Mouse (Mus musculus) granulocyte monocyte progenitor cell, adult 5-6 weeks (primary cell): Measurements from ENCODE around the gene Krt1. TPM values are rescaled to one million over a fixed set of nuclear protein-coding genes. Genes with fewer than 3 reads are reported as not detected.
A peak's percentile ranks its signal among the peaks of the same experiment; 100 is the strongest.

Experiments
- ATAC-seq: replicated peaks from 2 replicates; pipeline ENCODE4 v1.8.0; 2016; ENCODE audit warnings: mild to moderate bottlenecking, moderate TSS enrichment, inconsistent platforms; ENCODE audit not compliant: poor library complexity, severe bottlenecking
- total RNA-seq, 2 experiments: library from RNA; stranded (forward) in 1 of 2; stranded (reverse) in 1 of 2; fragments of 200-712, 200-1000 nt in 1 of 2; fragments of >200 nt in 1 of 2; fragmentation: Nextera tagmentation in 1 of 2; gene quantifications; 2 replicates each; pipeline ENCODE4 v1.2.3; 2014 to 2017

Krt1 gene
- not detected in 2 replicates for total RNA-seq (2014; fragmentation: Nextera tagmentation)
- not detected in 2 replicates for total RNA-seq (2017)

DNA sequence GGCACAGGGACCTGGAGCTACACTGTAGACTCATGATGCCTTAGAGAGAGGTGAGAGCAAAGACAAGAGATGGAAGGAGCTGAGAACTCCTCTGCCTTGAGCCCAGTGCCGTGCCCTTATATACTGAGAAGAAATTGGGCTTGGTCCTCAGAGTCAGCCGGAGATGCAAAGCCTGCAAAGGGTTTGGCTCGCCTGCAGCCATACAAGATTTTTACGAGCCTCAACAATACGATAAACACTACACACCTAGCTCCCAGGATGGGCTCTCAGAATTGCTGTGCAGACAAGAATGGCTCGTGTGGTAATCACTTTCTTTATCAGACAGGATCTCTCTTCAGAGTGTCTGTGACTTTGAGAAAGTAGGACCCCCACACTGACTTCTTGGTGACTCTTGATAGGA is at the start of gene Krt1:
Gene Krt1, minus strand, starts transcription at position 101 of the 400 bp plus-strand sequence.
- no peak for ATAC-seq

DNA sequence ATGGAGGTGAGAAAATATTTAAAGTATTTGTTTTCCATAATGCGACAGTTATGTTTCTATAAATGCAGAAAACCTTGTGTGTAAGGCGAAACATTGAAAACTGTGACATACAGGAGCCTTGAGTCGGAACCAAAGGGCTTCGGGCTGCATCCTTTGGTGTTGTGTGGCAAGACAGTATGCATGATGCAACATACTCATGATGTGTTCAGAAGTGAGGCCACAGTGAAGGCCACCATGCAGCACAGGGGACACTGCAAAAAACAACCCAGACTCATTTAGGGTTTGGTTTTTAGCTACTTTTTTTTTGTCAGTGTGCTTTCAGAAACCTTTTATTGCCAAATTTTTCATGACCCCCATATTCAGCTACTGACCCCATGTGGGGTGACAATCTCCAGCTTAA is 44.6 kb upstream of the Krt1 start:
- no peak for ATAC-seq

DNA sequence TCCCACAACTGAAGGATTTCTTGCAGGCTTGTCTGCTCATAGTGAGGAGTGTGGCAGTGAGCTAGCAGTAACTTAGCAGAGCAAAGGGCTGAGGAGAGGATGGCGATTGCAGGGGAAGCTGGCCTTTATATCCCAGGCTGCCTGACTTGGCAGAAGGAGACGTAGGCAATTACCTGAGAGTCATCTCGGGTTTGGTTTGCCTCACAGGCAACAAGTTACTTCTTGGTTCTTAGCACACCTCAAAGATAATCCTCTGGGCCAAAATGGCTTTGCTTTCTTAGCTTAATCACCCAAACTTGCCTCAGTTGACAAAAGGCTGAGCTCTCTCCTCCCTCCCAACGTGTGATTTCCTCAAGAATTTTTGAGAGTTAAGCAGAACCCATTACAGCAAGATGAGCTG is 42.2 kb upstream of the Krt1 start, which contains the start of gene Krt76:
Gene Krt76, minus strand, starts transcription at position 101 of the 400 bp plus-strand sequence.
- no peak for ATAC-seq

DNA sequence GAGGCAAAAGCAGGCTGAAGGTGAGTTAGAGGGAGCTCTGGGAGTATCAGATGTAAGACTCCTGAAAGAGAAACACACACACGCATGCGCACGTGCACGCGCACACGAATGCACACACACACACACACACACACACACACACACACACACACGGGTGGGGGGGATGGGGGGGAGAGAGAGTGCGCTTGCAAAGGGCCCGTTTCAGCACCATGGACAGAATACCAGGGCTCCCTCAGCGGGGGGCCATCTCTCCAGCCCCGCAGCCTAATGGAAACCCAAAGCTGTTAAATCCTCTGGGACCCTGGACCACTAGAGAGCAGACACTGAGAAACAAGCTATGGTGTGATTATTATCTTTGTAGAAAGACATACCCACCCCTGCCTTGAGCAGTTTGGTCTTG is 29.2 kb upstream of the Krt1 start:
- no peak for ATAC-seq

DNA sequence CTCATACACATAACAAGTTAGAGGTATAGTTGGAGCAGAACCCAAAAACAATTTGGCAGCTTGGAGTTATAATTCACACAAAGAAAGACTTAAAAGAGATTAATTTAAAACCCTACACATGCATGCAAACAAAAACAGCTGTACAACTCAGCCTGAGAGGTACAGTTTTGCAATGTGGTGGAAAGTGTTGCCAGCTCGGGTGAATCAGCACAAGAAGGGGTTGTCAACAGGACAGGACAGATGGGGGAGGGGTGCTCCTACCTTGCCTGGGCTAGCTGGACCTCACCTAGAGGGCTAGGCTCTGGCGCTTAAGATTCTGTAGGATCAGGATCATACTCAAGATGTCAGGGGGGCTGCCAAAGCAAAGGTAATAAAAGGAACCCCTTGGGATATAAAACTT is 27.4 kb upstream of the Krt1 start:
- no peak for ATAC-seq

DNA sequence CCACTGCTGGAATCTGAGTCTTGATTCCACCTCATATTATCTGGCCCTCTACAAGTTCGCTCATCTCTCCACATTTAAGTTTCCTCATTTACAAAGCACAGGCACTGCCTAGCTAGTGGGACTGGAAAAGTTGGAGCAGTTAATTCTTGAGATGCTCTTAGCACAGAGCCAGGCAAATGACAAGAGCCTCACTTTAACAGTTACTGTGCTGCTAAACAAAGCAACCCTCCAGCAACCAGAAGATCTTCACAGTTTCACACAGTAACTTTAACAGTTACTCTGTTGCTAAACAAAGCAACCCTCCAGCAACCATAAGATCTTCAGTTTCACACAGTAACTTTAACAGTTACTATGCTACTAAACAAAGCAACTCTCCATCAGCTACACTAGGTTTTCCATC is 23.8 kb upstream of the Krt1 start:
- ATAC-seq = no peak

DNA sequence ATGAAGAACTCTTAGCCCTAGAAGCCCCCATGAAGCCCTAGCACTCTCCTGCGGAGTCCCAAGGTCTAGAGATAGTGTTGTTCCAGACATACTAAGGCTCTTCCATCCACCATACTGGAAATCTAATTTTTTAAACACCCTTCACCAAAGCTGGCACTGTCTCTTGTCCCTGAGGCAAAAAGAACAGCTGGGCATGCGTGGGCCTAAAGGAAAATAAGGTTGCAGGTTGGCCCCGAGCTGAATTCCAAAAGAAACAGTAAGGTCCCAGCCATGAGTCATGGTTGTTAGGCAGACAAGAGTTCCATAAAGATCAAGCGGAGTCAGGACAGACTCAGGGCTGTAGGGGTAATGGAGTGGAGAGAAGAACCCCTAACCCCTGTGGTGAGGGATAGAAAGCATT is 22.6 kb upstream of the Krt1 start:
- no peak for ATAC-seq

DNA sequence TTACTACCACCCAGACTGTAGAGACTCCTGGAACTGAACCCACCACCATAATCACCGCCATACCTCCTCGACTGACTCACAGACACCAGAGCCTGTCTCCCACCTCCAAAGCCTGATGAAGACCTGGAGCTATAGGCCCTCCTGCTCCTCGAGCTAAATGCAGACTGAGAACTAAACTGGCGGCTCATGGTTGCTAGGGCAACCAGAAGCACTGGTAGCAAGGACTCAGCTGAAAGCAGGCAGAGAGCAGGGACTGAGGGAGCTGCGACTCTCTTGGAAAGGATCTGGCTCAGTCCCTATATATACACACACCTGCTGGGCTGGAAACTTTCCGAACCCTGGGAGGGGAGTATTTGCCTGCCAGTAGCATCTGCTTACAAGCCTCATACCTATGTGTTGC is 18.8 kb upstream of the Krt1 start, which contains the start of gene Krt77:
Gene Krt77, minus strand, starts transcription at position 275 of the 400 bp plus-strand sequence.
- ATAC-seq = no peak

DNA sequence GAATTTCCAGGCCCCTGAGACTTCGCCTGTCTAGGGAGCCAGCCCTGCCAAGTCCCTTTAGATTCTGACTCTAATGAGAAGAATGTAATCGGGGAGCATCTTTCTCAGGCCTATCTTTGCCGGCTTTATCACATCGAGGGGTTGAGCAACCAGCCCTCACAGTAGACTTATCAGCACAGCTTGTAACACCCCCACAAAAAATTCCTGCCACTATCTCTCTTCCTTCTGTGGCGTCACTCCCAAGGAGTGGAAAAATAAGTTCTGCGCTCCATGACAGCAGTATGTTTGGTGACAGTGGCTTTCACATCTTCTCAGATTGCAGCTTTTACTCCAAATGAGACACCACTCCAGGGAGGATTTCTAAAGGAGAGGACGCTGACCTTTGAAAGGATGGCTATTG is 16.2 kb upstream of the Krt1 start:
- ATAC-seq = no peak

DNA sequence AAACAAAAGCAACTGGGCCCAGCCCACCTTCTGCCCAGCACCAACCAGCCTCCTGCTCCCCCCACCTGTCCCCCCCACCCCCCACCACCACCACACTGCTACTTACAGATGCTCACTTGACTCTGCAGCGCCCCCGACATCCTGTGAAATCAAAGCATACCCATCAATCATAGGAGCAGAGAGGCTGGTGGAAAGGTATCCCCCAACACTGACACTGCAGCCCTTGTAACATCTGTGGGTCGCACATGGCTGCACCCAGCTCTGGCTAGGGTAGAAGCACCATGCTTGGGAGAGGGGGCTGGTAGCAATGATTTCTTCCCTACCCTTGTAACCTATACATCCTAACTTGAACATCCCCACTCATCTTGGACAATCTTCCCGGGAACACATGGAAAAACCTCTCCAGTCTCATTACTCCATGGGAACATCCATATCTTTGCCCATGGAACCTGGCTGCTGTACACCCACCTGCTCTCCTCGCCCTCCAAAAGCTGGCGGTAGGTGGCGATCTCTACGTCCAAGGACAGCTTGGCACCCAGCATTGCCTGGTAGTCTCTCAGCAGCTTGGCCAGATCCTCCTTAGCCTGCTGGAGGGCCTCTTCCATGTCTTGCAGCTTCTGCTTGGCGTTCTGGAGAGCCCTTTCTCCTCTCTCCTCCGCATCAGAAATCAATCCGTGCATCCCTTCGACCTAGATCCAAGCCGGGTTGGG is 10.0 kb upstream of the Krt1 start:
- ATAC-seq = no peak

DNA sequence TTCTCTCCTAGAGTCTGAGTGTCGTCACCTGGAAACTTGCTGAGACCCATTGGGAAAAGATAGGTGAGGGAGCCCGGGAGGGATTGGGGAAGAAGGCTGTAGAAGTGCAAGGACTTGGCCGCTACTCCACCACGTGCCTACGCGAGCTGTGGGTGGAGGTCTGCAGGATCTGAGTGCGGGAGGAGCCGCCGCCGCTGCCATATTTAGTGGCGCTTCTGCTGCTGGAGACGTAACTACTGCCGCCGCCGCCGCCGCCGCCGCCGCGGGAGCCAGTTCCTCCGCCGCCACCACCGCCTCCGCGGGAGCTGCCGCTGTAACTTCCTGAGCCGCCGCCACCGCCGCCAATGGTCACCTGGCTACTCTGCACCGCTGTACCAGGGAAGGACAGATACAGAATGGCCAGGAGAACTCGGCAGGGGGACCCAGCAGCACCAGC is 9.2 kb upstream of the Krt1 start:
- peak; percentile 69 for ATAC-seq

DNA sequence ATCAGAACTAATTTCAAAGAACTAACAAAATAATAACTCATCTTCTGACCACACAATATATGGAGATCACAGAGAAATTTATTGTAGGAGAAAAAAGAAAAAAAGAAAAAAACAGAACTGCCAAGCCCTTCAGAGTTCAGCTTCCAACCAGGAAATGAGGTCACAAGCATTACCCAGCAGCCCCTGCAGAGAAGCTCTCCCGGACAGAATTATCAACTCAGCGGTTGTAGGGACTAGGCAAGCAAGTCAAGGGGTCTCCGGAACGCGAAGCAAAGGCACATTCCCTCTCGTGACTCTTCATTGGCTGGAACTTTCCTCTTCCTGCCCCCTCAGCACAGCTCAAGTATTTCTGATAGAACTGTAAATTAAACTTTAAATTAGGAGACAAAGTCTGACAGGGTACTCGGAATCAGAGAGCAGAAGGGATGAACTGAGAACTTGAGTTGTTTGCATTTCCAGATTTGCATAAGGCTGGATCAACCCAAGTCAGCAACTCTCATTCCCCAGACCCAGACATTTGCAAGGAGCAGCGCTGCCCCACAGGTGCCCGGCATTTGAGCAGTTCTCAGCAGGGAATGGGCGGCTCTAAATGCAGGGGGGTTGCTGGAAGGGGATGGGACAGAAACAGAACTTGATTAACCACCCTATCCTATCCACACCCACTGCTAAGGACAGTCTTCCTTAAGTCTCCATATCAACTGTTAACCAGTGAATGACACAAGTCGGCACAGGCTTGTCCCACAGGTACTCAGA is 8.3 kb upstream of the Krt1 start:
- no peak for ATAC-seq

DNA sequence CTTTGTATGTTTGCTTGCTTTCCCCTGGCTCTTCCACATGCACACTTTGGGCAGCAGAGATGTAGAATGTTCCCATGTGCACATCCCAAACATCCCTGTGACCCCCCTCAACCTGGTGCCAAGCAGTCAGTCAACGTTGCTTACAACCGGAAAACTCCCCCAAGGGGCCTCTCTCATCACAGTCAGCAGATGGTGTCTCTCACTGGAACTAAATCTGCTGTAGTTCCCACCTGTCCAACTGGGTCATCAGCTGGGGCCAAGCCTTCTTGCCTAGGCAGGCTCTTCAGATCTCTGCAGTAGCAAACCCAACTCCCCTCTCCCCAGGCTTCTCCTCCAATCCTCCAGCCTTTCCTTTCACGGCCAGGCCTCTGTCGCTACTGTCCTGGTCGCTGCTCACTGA is 6.1 kb upstream of the Krt1 start:
- no peak for ATAC-seq

DNA sequence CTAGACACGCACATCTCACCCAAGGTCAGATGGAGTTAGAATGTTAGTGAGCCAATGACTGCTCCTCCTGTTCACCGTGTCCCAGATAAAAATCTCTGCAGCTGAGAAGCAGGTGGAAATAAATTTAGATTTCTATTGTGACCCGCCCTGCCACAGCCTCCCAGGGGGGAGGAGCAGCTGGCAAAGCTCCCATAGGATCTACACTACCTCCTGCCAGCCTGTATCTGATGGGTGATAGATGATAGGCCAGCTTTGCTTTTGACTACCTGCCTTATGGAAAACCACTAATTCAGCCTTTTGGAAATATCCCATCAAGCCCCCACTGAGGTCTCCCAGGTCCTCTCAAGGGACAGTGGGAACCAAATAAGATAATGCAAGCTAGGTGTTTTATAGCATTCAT is 5.1 kb upstream of the Krt1 start:
- ATAC-seq = no peak

DNA sequence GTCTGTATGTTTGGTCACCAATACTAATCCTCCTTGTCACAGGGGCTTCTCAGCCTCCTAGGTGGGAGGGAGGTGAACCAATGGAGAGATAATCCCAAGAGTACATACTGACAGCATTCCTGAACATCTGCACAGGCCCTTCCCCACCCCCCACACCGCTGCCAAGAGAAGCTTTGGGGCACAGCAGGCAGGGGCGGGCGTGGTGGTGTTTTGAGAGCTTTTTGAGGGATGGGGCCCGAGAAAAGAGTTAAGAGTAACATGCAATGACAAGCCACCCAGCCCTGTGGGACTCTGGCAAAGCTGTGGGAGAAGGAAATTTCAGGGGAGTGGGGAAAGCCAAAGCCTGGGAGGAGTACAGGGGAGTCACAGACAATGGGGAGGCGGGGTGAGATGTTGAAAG is 3.7 kb upstream of the Krt1 start:
- ATAC-seq = no peak

DNA sequence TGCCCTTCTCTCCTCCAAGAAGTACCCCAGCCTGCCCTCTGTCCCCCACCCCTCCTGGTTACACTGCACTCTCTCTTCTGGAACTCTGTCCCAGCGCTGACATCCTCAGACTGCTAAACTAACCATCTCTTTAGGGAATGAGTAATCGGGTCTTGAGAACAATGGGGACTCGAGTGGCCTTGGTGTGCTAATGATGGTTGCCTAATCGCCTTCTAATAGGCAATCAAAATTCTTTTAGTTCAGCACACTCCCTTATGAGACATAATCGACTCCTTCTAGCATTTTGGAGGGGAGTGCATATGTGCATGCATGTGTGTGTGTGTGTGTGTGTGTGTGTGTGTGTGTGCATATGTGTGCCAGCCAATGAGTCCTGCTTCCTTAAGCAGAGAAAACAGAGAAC is 2.0 kb upstream of the Krt1 start:
- no peak for ATAC-seq

DNA sequence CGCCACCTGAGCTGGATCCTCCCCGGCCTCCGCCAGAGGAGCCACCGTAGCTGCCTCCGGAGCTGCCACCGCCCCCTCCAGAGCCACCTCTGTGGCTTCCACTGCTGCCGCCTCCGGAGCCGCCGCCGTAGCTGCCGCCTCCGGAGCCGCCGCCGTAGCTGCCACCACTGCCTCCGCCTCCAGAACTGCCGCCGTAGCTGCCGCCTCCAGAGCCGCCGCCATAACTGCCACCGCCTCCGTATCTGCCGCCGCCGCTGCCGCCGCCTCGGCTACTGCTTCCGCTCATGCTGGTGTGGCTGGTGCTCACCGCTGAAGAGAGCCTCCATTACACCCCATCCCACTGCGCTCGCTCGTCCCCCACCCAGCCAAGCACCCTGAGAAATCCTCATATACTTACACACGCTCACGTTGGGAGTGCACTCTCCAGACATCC is 4.6 kb downstream of the Krt1 start:
- peak; percentile 71 for ATAC-seq

DNA sequence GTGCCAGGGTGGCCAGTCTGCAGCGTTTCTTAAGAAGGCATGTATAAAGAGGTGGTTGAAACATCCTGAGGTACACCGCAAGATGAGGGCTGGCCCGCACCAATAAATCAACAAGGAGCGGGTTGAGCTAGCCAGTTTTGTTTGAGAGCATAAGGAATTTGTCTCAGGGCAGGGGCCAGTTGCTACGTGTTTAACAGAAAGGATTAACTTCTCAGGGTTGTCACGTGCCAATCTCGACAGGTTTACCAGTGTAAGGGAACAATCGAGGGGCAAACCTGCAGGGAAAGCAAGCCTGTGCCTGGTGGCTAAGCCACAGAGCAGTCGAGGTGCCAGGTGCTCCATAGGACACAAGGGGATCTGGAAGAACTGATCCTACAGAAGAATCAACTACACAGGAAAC is 7.4 kb downstream of the Krt1 start:
- ATAC-seq = no peak

DNA sequence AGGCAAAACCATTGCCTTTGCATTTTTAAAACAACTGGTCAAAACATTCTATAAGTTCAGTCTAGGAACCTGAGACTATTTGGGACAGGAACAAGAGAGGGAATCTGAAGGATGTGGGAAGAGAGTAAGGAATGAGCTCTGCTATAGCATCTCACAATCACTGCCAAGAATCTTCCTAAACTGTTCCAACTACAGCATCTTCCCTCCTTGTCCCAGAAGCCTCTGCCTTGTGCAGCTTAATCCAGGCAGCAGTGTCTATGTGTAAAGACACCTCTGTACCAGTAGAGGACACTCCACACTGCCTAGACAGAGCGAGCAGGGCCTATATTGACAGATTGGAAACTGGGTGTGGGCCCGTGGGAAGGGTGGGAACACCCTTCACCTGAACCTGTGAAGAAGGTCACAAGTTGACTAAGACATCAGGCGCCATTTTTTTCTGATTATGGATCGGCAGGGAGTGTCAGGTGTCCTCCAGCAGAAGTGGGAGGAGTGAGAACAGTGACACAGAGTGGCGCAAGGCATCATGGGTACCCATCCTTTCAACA is 15.7 kb downstream of the Krt1 start:
- no peak for ATAC-seq

DNA sequence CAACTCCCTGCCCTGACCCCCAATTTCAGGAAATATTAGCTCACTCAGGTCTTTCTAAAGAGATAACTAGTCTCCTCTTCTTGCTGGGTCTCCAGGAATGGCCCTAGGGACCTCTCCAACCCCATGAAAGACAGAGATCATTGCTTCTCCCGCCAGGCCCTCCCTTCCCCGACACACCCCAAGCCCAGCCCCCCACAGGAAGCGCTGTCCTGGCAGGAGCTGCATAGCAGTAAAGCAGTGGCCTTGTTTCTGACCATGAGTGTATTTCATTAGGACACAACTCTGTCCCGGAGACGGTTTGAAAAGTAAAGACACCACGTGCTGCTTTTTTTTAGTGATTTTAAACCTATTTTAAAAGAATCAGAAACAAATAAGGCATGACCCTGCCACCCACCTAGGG is 17.5 kb downstream of the Krt1 start:
- no peak for ATAC-seq

DNA sequence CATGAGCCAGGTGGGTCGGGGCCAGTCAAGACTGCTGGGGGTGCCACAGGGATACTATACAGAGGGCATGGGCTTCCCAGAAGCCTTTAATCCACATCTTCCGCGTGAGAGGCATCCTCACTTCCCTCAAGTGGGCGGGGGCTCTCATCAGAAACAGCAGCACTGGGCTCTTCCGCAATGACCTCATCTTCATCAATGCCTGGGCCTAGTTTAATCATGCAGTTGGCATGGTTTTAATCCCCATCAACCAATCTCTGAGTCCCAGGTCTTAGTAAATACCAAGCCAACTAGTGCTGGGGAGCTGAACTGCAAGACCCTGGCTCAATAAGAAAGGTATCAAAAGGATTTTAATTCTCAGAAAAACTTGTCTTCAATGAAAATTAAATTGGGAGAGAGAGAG is 21.2 kb downstream of the Krt1 start:
- ATAC-seq = no peak
